Mouse (Mus musculus) Patski (cell line): Measurements from ENCODE around the gene Cemip2. TPM values are rescaled to one million over a fixed set of nuclear protein-coding genes. Genes with fewer than 3 reads are reported as not detected.

Experiments
- ATAC-seq: fragments of 100-300 bp; one replicate; pipeline ENCODE4 v1.8.0; 2021
- CTCF ChIA-PET: fragments of 350-600 bp; sonication (Branson Sonifier 250); formaldehyde crosslinking; loops from one replicate; lab custom pipeline; 2022; ENCODE audit warnings: inconsistent platforms; lab: Charles Lee
- POLR2A ChIA-PET: fragments of 350-600 bp; sonication (Branson Sonifier 250); formaldehyde crosslinking; loops from one replicate; lab custom pipeline; 2022; ENCODE audit warnings: antibody characterized with exemption, inconsistent platforms; lab: Charles Lee
- DNase-seq: peaks from one replicate; pipeline ENCODE4 v3.0.0-alpha.2; 2011; ENCODE audit warnings: low read depth, low spot score
- H3K27me3 ChIP-seq: fragments of 371-371 bp; one replicate; pipeline ENCODE4 v1.5.1; 2021
- CTCF ChIP-seq: fragments of 100-300 bp; IDR thresholded peaks from one replicate; pipeline ENCODE4 v1.5.1; 2021
- in situ Hi-C: fragments of 300-500 bp; cut with MboI; formaldehyde crosslinking; loops from 3 replicates; pipeline ENCODE4 v1.11.1; 2018; ENCODE audit warnings: low pct_unique_long_range_greater_than_20kb, mixed read lengths
- polyA plus RNA-seq: library from polyadenylated mRNA; unstranded; gene quantifications from one replicate; pipeline ENCODE4 v1.2.3, GENCODE M21; 2021

Cemip2 gene
- polyA plus RNA-seq = 10.5 TPM

- H3K27me3 ChIP-seq = no peaks in the 10 kb centered on the region
- peak; percentile 66 for DNase-seq
- ChIA-PET CTCF (interaction anchor here (0.6 to 2.1 kb wide), 7 partner anchors 14 to 526 kb away, joined by 3 to 5 read pairs (median 4); no protein-coding TSS in a partner anchor), POLR2A (interaction anchor here (0.6 to 0.8 kb wide), 2 partner anchors 44 to 168 kb away, joined by 4 to 5 read pairs; no protein-coding TSS in a partner anchor)
- in situ Hi-C loops = loop anchor here (5.0 kb wide), 1 partner anchor 524 kb away; no protein-coding TSS in a partner anchor
- peak; percentile 95 for TF ChIP-seq CTCF
- peak; percentile 97 for ATAC-seq
These were observed at the start of gene Cemip2 for GRCm38 (mm10) chr19:21778147-21778917. Cemip2 (plus strand) TSS chr19:21778342.

GRCm38 (mm10) chr19:21728342-21728741 lies 49.8 kb upstream of the Cemip2 start:
- no peak for DNase-seq
- H3K27me3 ChIP-seq = no peaks in the 10 kb centered on the region
- TF ChIP-seq CTCF = no peak
- ChIA-PET CTCF (no interaction called here), POLR2A (no interaction called here)
- ATAC-seq = no peak
- in situ Hi-C loops = no loop called here

GRCm38 (mm10) chr19:21731887-21732286 lies 46.3 kb upstream of the Cemip2 start:
- ATAC-seq = peak; percentile 61
- no peak for TF ChIP-seq CTCF
- POLR2A ChIA-PET = no interaction called here
- in situ Hi-C loops = loop anchor here (10.0 kb wide), 1 partner anchor 357 kb away; no protein-coding TSS in a partner anchor
- DNase-seq = no peak
- CTCF ChIA-PET = interaction anchor here (2.7 kb wide), 1 partner anchor 15 kb away, joined by 10 read pairs; no protein-coding TSS in a partner anchor
- no peaks in the 10 kb centered on the region for H3K27me3 ChIP-seq

GRCm38 (mm10) chr19:21733176-21733575 lies 45.0 kb upstream of the Cemip2 start:
- ATAC-seq (no peak), DNase-seq (no peak)
- in situ Hi-C loops = loop anchor here (10.0 kb wide), 1 partner anchor 358 kb away; no protein-coding TSS in a partner anchor
- ChIA-PET POLR2A (no interaction called here), CTCF (interaction anchor here (1.1 to 2.7 kb wide), 3 partner anchors 14 to 167 kb away, joined by 3 to 10 read pairs (median 4); no protein-coding TSS in a partner anchor)
- H3K27me3 ChIP-seq = no peaks in the 10 kb centered on the region
- no peak for TF ChIP-seq CTCF

GRCm38 (mm10) chr19:21734112-21734511 lies 44.0 kb upstream of the Cemip2 start:
- peak; percentile 65 for TF ChIP-seq CTCF
- POLR2A ChIA-PET = no interaction called here
- DNase-seq (no peak), ATAC-seq (peak; percentile 51)
- in situ Hi-C loops = loop anchor here (10.0 kb wide), 1 partner anchor 359 kb away; no protein-coding TSS in a partner anchor
- H3K27me3 ChIP-seq = no peaks in the 10 kb centered on the region
- CTCF ChIA-PET = interaction anchor here (0.6 to 2.7 kb wide), 7 partner anchors 9 to 168 kb away, joined by 3 to 10 read pairs (median 3); no protein-coding TSS in a partner anchor

- POLR2A ChIA-PET = no interaction called here
- H3K27me3 ChIP-seq = no peaks in the 10 kb centered on the region
- no peak for TF ChIP-seq CTCF
- in situ Hi-C loops = loop anchor here (10.0 kb wide), 1 partner anchor 363 kb away; no protein-coding TSS in a partner anchor
- CTCF ChIA-PET = interaction anchor here (1.0 kb wide), 1 partner anchor 78 kb away, joined by 3 read pairs; no protein-coding TSS in a partner anchor
- DNase-seq = no peak
- ATAC-seq = no peak
These were observed 40.7 kb upstream of the Cemip2 start for GRCm38 (mm10) chr19:21737446-21737845.

- in situ Hi-C loops = loop anchor here (10.0 kb wide), 1 partner anchor 363 kb away; no protein-coding TSS in a partner anchor
- TF ChIP-seq CTCF = no peak
- DNase-seq = no peak
- no peaks in the 10 kb centered on the region for H3K27me3 ChIP-seq
- no peak for ATAC-seq
- CTCF ChIA-PET = interaction anchor here (1.0 kb wide), 1 partner anchor 78 kb away, joined by 3 read pairs; no protein-coding TSS in a partner anchor
- POLR2A ChIA-PET = no interaction called here
These were observed 40.1 kb upstream of the Cemip2 start for GRCm38 (mm10) chr19:21737881-21738590.

GRCm38 (mm10) chr19:21738591-21739280 lies 39.4 kb upstream of the Cemip2 start:
- TF ChIP-seq CTCF = no peak
- CTCF ChIA-PET = interaction anchor here (1.0 kb wide), 1 partner anchor 79 kb away, joined by 3 read pairs; no protein-coding TSS in a partner anchor
- in situ Hi-C loops = loop anchor here (10.0 kb wide), 1 partner anchor 364 kb away; no protein-coding TSS in a partner anchor
- ATAC-seq (no peak), DNase-seq (no peak)
- no peaks in the 10 kb centered on the region for H3K27me3 ChIP-seq
- POLR2A ChIA-PET = no interaction called here

- POLR2A ChIA-PET = no interaction called here
- in situ Hi-C loops = loop anchor here (10.0 kb wide), 1 partner anchor 563 kb away; no protein-coding TSS in a partner anchor
- TF ChIP-seq CTCF = no peak
- no peak for ATAC-seq
- DNase-seq = no peak
- CTCF ChIA-PET = interaction anchor here (1.3 kb wide), 1 partner anchor 171 kb away, joined by 3 read pairs; no protein-coding TSS in a partner anchor
- H3K27me3 ChIP-seq = no peaks in the 10 kb centered on the region
These were observed 36.0 kb upstream of the Cemip2 start for GRCm38 (mm10) chr19:21742138-21742537.
